Mouse (Mus musculus): ENCODE data around the gene Treml4. TPM values are rescaled to one million over a fixed set of nuclear protein-coding genes. Genes with fewer than 3 reads are reported as not detected.

Gene Treml4
- not detected for total RNA-seq (2021)
- long read RNA-seq, experiment 1, result 0 reads
- long read RNA-seq, experiment 2, result 0 reads

DNA sequence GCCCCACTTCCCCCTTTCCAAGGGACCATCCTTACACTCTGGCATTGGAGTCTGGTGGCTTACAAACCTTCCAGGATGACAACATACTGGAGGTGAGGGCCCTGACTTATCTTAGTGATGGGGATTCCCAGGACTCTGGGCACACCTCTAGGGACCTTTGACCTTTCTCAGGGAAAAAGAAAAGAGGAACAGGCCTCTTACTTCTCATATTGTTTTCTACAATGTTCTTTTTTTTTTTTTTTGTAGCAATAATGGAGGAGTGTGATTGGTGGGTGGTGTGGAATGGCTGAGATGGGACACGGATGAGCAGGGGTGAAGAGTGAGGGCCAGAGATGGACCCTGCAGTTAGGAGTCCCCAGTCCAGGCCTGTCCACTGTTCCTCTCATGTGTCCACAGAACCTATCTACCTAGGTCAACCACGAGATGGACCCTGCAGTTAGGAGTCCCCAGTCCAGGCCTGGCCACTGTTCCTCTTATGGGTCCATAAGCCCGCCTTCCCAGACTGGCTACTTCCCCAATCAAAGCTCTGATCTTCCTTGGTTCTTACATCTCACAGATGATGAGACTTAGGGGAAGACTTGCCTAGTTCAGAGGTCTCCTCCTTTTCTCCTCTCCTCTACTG lies at the start of gene Treml4:
TSS of gene Treml4 (plus strand) at position 555 of the 622 bp plus-strand sequence.
- H3K27ac ChIP-seq, result no peak within 1 kb of the TSS
- no peak within 1 kb of the TSS for H3K4me3 ChIP-seq
- no peak for DNase-seq (ENCODE audit: low spot score in 2 of 2)
- no peak for TF ChIP-seq CTCF (conservative IDR thresholded peaks at IDR 0.05)

DNA sequence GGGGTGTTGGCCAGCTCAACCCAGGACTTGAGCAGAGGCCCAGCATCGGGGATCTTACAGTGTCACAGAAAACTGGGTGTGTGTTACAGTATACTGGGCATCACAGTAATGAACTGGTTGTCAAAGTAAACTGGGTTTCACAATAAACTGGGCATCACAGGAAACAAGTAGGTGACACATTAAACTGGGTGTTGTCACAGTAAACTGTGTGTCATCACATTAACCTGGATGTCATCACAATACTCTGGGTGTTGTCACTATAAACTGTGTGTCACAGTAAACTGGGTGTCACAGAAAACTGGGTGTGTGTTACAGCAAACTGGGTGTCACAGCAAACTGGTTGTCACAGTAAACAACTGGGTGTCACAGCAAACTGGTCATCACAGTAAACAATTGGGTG lies 48.7 kb upstream of the Treml4 start:
- no peak for DNase-seq (ENCODE audit: low spot score in 2 of 2)
- no peak overlapping the region for H3K27ac ChIP-seq
- TF ChIP-seq CTCF (conservative IDR thresholded peaks at IDR 0.05), result no peak

DNA sequence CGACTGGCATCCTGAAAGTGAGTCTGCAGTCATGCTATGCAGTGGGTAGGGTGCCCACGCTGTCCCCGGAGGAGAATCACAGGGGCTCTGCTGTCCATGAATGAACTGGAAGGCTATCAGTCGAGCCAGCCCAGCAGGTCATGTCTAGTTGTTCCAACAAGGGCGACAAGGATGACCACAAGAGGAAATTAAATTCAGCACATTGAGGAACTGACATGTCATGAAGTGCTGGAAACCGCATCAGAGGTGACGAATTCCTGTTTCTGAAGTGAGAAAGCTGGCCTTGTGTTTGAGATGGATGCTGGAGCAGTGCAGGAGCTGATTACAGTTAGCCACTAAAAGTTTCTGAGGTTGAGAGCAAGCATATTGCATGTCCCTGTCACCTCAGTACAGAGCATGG lies 33.4 kb upstream of the Treml4 start:
- Histone ChIP-seq H3K4me3 (no peak overlapping the region), H3K27ac (no peak overlapping the region)
- no peak for DNase-seq (ENCODE audit: low spot score in 2 of 2)
- no peak for TF ChIP-seq CTCF (conservative IDR thresholded peaks at IDR 0.05)

More for the DNA sequence above, 48.7 kb upstream of the Treml4 start:
- H3K4me3 ChIP-seq, result no peak overlapping the region

DNA sequence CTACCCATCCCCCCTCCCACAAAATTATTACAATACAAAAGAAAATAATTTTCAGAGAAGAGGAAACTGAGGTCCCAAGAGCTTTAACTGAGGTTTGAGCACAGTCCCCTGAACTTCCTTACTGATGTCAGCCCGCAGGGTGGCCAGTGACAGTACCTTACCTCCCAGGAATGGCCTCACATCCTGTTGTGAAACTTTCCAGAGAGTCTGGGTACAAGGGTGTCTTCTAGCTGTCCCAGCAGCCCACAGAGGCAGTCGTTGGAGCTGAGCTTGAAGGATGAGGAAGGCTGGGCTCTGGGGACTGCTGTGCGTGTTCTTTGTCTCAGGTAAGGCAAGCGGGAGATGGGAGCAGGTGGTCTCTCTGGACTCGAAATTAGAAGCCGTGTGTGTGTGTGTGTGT lies 31.6 kb upstream of the Treml4 start, which contains the start of gene Trem1:
TSS of gene Trem1 (plus strand) at position 251 of the 400 bp plus-strand sequence.
- Histone ChIP-seq H3K27ac (no peak within 1 kb of the TSS), H3K4me3 (no peak within 1 kb of the TSS)
- no peak for TF ChIP-seq CTCF (conservative IDR thresholded peaks at IDR 0.05)
- DNase-seq (ENCODE audit: low spot score in 2 of 2), result no peak

DNA sequence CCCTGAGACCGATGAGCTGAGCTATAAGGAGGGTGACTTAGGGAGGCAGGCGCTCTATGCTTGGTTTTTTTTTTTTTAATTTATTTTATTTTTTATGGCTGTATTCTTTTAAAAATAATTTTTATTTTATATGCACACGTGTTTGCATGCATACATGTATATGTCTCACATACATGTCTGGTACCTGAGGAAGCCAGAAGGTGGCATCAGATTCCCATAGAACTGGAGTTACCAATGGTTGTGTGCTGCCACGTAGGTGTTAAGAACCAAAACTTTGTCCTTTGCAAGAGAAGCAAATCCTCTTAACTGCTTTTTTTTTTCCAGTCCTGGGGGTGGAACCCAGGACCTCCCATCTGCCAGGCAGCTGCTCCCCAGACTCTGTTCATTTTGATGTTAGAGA lies 30.3 kb upstream of the Treml4 start:
- no peak for DNase-seq (ENCODE audit: low spot score in 2 of 2)
- Histone ChIP-seq H3K27ac (no peak overlapping the region), H3K4me3 (no peak overlapping the region)
- no peak; the same call in 1 of the 2 replicates for TF ChIP-seq CTCF (conservative IDR thresholded peaks at IDR 0.05)

DNA sequence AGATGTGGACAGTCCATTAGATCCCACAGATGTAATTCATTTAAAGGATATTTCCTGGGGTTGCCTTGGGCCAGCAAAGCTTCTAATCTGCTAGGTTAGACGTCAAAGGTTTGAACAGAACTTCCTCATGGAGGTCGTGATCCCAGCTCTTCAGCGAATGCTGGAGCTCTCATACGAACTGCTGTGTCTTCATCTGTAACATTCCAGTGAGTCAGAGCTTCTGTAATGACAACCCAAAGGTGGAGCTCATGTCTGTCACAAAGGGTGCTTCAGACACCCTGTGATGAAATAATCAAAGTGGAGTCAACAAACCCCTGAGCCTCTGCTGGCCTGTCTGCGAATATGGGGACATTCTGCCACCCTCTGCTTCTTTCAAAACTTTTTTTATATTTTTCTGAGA lies 29.5 kb upstream of the Treml4 start:
- no peak for DNase-seq (ENCODE audit: low spot score in 2 of 2)
- no peak for TF ChIP-seq CTCF (conservative IDR thresholded peaks at IDR 0.05)
- Histone ChIP-seq H3K27ac (no peak overlapping the region), H3K4me3 (no peak overlapping the region)

DNA sequence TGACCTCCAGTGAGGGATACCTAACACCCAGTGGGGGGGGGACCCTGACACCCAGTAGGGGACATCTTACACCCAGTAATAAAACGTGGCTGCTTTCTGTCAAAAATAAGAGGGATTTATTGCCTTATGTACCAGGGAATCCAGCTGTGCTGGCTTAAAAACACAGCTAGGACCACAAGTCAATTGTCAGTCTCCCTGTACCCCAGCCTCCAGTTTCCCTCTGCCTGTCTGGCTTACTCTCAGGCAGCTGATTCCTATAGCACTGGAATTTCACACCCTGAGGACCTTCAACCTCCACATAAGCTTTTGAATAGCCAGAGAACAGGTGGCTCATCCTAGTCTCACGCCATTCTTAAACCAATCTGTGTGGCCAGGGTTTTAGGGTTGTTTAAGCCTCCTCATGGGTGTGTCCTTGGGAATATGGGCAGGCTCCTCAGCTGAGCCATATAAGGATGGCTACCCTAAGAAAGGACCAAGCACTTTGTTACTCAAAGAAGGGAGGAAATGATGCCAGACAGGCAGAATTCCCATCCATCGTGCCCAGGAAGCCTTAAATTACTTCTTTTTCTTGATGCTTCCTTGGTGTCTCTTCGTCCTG lies 28.2 kb upstream of the Treml4 start:
- no peak for TF ChIP-seq CTCF (conservative IDR thresholded peaks at IDR 0.05)
- Histone ChIP-seq H3K4me3 (no peak overlapping the region), H3K27ac (no peak overlapping the region)
- DNase-seq (ENCODE audit: low spot score in 2 of 2), result no peak

DNA sequence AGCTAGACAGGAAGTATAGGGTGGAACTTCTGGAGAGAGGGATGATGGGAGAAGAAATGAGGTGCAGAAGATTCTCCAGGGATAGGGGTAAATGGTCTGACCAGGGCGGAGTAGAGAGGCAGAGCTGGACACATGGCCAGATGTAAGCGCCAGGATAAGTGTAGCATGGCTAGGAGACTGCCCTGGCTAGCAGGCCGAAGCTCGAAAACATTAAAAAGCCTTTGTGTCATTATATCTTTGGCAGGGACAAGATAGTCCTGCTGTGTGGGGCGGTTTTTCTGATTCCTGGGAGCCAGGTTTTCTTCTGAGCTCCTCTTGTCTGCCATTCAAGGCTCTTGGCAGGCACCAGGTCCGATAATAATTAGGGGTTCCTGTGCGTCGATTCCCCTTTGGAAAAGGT lies 26.5 kb upstream of the Treml4 start:
- H3K27ac ChIP-seq, result no peak overlapping the region
- TF ChIP-seq CTCF (conservative IDR thresholded peaks at IDR 0.05), result no peak
- no peak for DNase-seq (ENCODE audit: low spot score in 2 of 2)
- H3K4me3 ChIP-seq, result no peak overlapping the region

DNA sequence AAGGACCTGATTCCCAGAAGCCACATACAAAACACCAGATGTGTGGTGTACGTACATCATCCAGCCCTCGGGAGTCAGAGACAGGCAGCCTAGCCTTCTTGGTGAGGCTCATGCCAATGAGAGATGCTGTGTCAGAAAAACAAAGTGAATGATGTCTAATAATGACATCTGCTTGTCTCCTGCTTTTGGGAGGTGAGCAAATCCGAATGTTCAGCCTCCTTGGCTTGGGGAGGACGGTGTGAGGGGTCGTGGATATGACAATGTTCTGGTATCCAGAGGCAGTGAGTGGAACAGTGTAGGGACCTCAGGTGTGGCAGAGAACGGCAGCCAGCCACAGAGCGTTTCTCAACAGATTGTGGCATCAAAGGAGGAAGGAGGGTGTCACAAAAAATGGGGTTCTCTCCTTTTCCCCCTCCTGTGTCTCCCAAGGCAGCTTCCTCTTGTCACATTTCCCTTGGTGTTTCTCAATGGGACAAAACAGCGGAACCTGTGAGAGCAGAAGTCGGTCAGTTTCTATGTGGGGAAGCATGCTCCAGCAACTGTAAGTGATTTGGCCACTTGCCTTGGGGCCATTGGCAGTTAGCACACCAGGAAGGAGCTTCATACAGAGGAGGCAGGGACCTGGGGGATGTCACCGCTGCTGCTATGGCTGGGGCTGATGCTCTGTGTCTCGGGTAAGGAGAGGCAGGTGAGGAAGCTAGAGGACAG lies 16.7 kb upstream of the Treml4 start, which contains the start of gene Trem3:
TSS of gene Trem3 (plus strand) at position 557 of the 708 bp plus-strand sequence.
- Histone ChIP-seq H3K27ac (no peak within 1 kb of the TSS), H3K4me3 (no peak within 1 kb of the TSS)
- DNase-seq (ENCODE audit: low spot score in 2 of 2), result no peak
- TF ChIP-seq CTCF (conservative IDR thresholded peaks at IDR 0.05), result no peak

DNA sequence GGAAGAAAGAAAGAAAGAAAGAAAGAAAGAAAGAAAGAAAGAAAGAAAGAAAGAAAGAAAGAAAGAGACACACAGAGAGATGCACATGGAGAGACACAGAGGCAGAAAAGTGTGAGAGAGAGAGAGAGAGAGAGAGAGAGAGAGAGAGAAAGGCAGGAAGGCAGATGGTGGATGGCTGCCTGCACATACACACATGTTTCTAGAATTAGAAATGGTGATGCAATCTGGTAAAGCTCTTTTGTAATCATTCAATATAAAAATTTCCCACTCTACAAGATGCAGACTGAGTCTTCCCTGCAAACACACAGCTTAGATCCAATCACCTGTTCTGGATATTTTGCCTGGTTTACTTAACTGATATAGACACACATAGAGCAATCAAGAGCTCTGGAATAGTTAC lies 15.1 kb upstream of the Treml4 start:
- TF ChIP-seq CTCF (conservative IDR thresholded peaks at IDR 0.05), result no peak
- Histone ChIP-seq H3K4me3 (no peak overlapping the region), H3K27ac (peak overlapping the region; percentile 20; the same call in 1 of the 2 replicates)
- peak in 1 of 2 experiments; percentile 46 for DNase-seq (ENCODE audit: low spot score in 2 of 2)

DNA sequence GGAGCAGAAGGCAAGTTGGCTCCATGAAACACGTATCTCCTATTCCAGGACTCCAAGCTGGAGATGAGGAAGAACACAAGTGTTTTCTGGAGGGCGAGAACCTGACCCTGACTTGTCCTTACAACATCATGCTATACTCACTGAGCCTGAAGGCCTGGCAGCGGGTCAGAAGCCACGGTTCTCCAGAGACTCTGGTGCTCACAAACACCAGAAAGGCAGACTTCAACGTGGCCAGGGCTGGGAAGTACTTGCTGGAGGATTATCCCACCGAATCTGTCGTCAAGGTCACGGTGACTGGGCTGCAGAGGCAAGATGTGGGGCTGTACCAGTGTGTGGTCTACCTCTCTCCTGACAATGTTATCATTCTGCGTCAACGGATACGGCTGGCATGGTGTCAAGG lies 14.6 kb upstream of the Treml4 start:
- no peak for DNase-seq (ENCODE audit: low spot score in 2 of 2)
- no peak for TF ChIP-seq CTCF (conservative IDR thresholded peaks at IDR 0.05)
- Histone ChIP-seq H3K4me3 (no peak overlapping the region), H3K27ac (peak overlapping the region; percentile 20; the same call in 1 of the 2 replicates)

DNA sequence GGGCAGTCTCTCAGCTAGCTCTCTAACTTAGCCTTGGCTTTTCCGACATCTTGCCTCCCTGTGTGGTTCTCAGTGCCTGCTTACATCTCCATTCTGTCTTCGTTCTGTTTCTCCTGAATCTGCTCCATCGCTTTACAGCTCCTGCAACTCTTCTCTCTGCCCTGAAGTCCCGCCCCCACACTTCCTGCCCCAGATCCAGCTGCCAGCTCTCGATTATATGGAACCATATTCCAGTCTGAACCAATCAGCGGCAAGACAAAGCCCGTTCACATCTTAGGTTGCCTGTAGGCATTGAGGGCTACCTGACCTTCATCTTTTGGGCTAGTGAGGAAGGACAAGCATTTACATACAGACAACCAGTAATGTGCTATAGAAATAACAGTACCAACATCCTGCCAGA lies 13.5 kb upstream of the Treml4 start:
- no peak overlapping the region for H3K4me3 ChIP-seq
- no peak for TF ChIP-seq CTCF (conservative IDR thresholded peaks at IDR 0.05)
- no peak for DNase-seq (ENCODE audit: low spot score in 2 of 2)
- no peak overlapping the region for H3K27ac ChIP-seq

DNA sequence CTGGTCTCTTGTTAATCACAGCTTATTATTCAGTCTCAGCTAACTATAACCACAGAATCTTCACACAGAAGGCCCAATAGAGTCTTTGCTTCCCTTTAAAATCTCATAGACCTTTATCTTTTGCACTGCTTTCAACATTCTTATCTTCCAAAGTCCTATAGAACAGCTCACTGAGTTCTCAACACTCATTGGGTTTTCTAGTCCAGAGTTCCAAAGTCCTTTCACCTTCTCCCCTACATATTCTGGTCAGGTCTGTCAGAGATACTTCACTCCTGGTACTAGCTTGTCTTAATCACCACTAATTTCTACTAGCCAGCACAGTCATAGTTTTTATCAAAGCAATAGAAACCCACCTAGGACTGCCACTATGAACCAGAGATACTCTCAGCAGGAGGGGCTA lies 7.5 kb upstream of the Treml4 start:
- no peak overlapping the region for H3K27ac ChIP-seq
- no peak for TF ChIP-seq CTCF (conservative IDR thresholded peaks at IDR 0.05)
- no peak overlapping the region for H3K4me3 ChIP-seq
- DNase-seq (ENCODE audit: low spot score in 2 of 2), result no peak

Data from layer of hippocampus, adult 2 months (tissue).